Mouse (Mus musculus): ENCODE measurements around the gene Npl.

GRCm38 (mm10) chr1:153456137-153456536 lies 93.7 kb downstream of the Npl start:
- TF ChIP-seq CTCF (IDR thresholded peaks at IDR 0.05), result no peak
- TF ChIP-seq EP300 (IDR thresholded peaks at IDR 0.05), result no peak
